Mouse (Mus musculus): ENCODE measurements around the gene Kctd13.

GRCm38 (mm10) chr7:126949403-126949792 lies 20.7 kb downstream of the Kctd13 start, which contains the start of gene Asphd1:
- no peak for TF ChIP-seq CTCF (IDR thresholded peaks at IDR 0.05; ENCODE audit: extremely low read depth, insufficient read length, insufficient replicate concordance, low read depth, low read length)
- no peak for TF ChIP-seq POLR2A (IDR thresholded peaks at IDR 0.05; ENCODE audit: low read depth, low read length)

All from small intestine, adult 2 months (tissue).